Mouse (Mus musculus) testis, adult 2 months (tissue): ENCODE results near the gene Gm44805.
"Not testable (repeated sequence)": the region's sequence is repeated elsewhere in the genome, so short reads cannot be mapped to it uniquely, and the experiment has no call there.

Source experiments
- CTCF ChIP-seq: fragments of 200-500 bp; IDR thresholded peaks from 2 replicates; pipeline ENCODE4 v1.5.1; 2012; ENCODE audit warnings: low read depth, mild to moderate bottlenecking, inconsistent platforms, low read length, moderate library complexity; ENCODE audit not compliant: control insufficient read depth, insufficient read depth, insufficient replicate concordance
- POLR2A ChIP-seq: fragments of 200-500 bp; IDR thresholded peaks from 2 replicates; pipeline ENCODE4 v1.6.1; 2012; ENCODE audit warnings: low read depth, mild to moderate bottlenecking, inconsistent platforms, low read length, moderate library complexity; ENCODE audit not compliant: control insufficient read depth

DNA sequence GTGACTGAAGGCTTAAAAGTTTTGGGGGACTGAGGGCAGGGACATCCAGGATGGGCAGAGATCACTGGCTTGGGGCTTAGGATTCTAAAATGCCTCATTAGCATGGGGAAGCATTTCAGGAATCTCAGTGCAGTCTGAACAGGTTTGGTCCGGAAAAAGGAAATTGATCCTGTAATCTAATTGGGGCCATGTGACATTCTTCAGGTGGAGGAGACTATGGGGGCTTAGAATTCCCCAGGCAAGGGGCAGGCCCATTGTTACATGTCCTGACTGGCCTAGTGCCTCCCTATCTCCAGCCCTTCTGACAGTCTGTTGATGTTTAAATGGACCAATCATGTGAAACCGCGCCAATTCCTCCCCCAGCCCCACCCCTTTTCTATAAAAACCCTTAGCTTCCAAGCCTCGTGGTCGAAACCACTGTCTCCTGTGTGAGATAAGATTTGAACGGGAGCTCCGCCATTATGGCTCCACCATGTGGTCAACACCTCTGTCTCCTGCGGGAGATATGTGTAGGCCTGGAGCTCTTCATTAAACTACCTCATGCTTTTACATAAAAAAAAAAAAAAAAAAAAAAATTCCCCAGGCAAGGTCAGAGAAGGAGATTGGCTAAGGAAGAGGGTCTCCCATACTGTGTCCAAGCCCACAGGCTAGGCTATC lies 5.8 kb upstream of the Gm44805 start:
- not testable (repeated sequence) for TF ChIP-seq CTCF, POLR2A
